Mouse (Mus musculus): Measurements from ENCODE around the gene Aqr. TPM values are rescaled to one million over a fixed set of nuclear protein-coding genes. Genes with fewer than 3 reads are reported as not detected.

Aqr gene
- polyA plus RNA-seq, 1 experiment from 2014 or later = 32.0 TPM

DNA sequence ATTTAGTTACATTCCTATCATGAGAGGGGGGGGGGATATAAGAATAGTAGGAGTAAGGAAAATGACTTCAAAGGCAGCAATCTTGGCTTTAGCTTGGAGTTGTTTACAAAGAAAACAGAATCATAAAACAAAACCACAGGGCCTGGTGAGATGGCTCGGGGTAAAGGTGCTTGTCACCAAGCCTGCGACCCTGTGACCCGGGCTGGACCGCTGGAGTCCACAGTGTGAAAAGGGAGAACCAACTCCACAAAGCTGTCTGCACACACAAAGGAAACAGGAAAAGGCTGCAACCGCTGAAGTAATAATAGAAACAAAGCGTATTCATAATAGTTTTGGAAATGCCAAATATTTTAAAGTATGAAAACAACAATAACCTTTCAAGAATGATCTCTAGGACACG lies 67.4 kb downstream of the Aqr start:
- Histone ChIP-seq H3K27me3 (ENCODE audit: control insufficient read depth, insufficient read depth, low read depth, low read length) (no peaks in the 10 kb centered on the region), H3K36me3 (ENCODE audit: control insufficient read depth, insufficient read depth, low read length) (peaks cover 36% of the 10 kb centered on the region), H3K4me1 (ENCODE audit: control insufficient read depth, insufficient read depth, low read length) (no peaks in the 10 kb centered on the region), H3K27ac (ENCODE audit: low read length) (no peak overlapping the region), H3K4me3 (ENCODE audit: low read depth, low read length) (no peak overlapping the region), H3K4me2 (ENCODE audit: low read length) (no peak overlapping the region), H3K9ac (ENCODE audit: low read depth, low read length) (no peak overlapping the region), H3K9me3 (replicated peaks; ENCODE audit: control insufficient read depth, low read length, poor library complexity, severe bottlenecking) (no peaks in the 10 kb centered on the region)
- WGBS = 77% methylated on average over 7 of the region's 7 CpGs
- ATAC-seq = no peak

DNA sequence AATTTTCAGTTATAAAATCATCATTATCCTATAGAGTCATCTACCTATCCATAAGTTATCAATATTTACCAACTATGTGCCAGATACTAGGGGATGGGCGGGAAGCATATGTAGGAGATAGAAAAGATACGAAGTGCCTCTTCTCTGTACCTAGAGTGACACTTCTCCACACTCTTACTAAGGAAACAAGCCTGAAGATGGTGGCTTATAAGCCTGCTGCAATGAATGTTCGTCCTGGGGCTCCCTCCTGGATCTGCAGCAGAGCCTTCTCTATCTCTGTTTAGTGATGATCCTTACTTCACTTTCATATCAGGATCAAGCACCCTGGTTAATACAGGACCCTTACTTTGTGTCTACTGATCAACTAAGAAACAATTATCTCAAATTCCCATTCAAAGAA lies 69.2 kb downstream of the Aqr start:
- no peak for ATAC-seq
- no peak overlapping the region for H3K4me2 ChIP-seq (ENCODE audit: low read length)
- peaks cover 41% of the 10 kb centered on the region for H3K36me3 ChIP-seq (ENCODE audit: control insufficient read depth, insufficient read depth, low read length)
- H3K9ac ChIP-seq (ENCODE audit: low read depth, low read length) = no peak overlapping the region
- no peak overlapping the region for H3K4me3 ChIP-seq (ENCODE audit: low read depth, low read length)
- H3K27ac ChIP-seq (ENCODE audit: low read length) = no peak overlapping the region
- H3K27me3 ChIP-seq (ENCODE audit: control insufficient read depth, insufficient read depth, low read depth, low read length) = no peaks in the 10 kb centered on the region
- no peaks in the 10 kb centered on the region for H3K4me1 ChIP-seq (ENCODE audit: control insufficient read depth, insufficient read depth, low read length)
- no peaks in the 10 kb centered on the region for H3K9me3 ChIP-seq (replicated peaks; ENCODE audit: control insufficient read depth, low read length, poor library complexity, severe bottlenecking)
- whole genome bisulfite sequencing = 92% methylated on average over 3 of the region's 3 CpGs

DNA sequence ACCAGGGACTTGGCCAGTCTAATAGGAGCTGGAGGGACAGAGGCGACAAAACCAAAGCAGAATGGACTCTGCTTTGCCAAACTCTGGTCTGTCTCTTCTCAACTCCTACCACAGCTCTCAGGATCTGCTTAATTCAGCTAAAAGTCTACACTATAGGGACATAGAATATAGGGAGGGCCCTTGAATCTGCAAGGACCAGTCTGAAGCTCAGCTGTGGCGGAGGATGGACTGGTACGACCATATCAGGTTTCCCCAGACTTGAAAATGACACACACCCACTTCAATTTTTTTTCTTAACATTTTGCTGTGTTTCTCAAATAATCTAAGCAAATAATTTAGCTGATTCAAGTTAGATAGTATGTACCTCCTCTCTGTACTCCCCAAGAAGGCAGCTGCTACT lies 69.6 kb downstream of the Aqr start:
- Histone ChIP-seq H3K27me3 (ENCODE audit: control insufficient read depth, insufficient read depth, low read depth, low read length) (no peaks in the 10 kb centered on the region), H3K9me3 (replicated peaks; ENCODE audit: control insufficient read depth, low read length, poor library complexity, severe bottlenecking) (no peaks in the 10 kb centered on the region), H3K4me1 (ENCODE audit: control insufficient read depth, insufficient read depth, low read length) (no peaks in the 10 kb centered on the region), H3K4me2 (ENCODE audit: low read length) (no peak overlapping the region), H3K4me3 (ENCODE audit: low read depth, low read length) (no peak overlapping the region), H3K9ac (ENCODE audit: low read depth, low read length) (no peak overlapping the region), H3K27ac (ENCODE audit: low read length) (no peak overlapping the region), H3K36me3 (ENCODE audit: control insufficient read depth, insufficient read depth, low read length) (peaks cover 45% of the 10 kb centered on the region)
- 94% methylated on average over 3 of the region's 3 CpGs for WGBS
- no peak for ATAC-seq

DNA sequence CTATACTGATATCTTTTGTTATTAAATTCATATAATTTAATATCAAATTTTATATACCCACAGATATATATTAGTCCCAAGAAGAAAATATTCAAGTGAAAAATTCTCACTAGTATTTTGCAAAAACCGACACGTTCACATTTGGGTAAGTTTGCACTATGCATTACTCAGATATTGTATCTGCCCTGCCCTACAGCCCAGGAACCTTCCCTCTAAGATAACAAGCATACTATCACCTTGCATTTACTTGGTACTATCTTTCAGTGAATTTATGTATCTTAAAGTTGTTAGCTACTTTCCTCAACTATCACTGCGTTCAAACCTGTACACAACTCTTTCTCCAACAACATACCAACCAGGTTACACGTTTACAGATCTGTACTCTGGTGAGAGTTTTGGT lies 71.3 kb downstream of the Aqr start:
- no peak for ATAC-seq
- Histone ChIP-seq H3K4me1 (ENCODE audit: control insufficient read depth, insufficient read depth, low read length) (no peaks in the 10 kb centered on the region), H3K27ac (ENCODE audit: low read length) (no peak overlapping the region), H3K9me3 (replicated peaks; ENCODE audit: control insufficient read depth, low read length, poor library complexity, severe bottlenecking) (no peaks in the 10 kb centered on the region), H3K4me2 (ENCODE audit: low read length) (no peak overlapping the region), H3K9ac (ENCODE audit: low read depth, low read length) (no peak overlapping the region), H3K4me3 (ENCODE audit: low read depth, low read length) (no peak overlapping the region), H3K27me3 (ENCODE audit: control insufficient read depth, insufficient read depth, low read depth, low read length) (no peaks in the 10 kb centered on the region), H3K36me3 (ENCODE audit: control insufficient read depth, insufficient read depth, low read length) (peaks cover 38% of the 10 kb centered on the region)
- 95% methylated on average over 4 of the region's 4 CpGs for WGBS

DNA sequence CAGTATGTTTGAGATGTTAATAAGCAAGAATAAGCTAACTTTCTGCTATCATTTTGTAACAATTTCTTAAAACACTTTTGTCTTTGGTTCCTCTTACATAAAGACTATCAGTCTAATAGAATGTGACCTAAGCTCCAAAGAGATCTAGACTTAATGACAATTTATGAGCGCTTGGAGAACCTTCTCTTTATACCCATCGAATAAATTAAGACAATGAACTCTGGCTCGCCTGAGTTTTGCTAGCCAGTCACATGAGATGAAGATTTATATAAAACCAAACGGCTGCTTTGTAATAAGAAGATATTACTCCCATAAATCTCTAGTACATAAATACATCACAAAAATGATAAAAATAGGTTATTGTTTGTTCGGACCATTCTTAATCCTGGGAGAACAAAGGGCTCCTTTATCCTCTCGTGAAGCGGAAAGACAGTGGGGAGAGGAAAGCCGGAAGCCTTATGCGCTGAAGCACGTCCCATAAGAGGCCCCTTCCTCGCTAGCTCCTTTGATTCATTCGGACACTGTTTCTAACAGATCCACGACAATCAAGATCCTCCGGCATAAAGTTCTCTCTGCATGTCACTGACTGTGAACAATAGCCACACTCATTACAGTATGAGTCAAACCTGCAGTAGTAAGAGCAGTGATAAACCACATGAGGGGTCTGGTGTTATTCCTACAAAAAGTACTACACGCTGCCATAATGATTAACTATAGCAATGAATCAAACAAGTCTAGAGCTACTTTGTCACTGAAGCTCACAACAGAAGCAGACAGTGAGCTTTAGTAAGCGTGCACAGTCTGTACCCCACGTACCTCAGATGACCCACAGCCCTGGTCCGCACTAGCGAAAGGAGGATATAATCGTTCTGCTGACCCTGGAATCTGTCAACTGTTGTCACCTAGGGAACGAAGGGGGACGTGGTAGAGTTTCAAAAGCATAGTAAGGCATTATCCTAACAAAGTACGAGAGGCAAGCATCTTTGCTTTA lies 79.2 kb downstream of the Aqr start:
- H3K4me3 ChIP-seq (ENCODE audit: low read depth, low read length) = no peak overlapping the region
- no peak overlapping the region for H3K4me2 ChIP-seq (ENCODE audit: low read length)
- WGBS = 38% methylated on average over 23 of the region's 23 CpGs
- H3K36me3 ChIP-seq (ENCODE audit: control insufficient read depth, insufficient read depth, low read length) = peaks cover 31% of the 10 kb centered on the region
- no peaks in the 10 kb centered on the region for H3K27me3 ChIP-seq (ENCODE audit: control insufficient read depth, insufficient read depth, low read depth, low read length)
- H3K9ac ChIP-seq (ENCODE audit: low read depth, low read length) = no peak overlapping the region
- no peak overlapping the region for H3K27ac ChIP-seq (ENCODE audit: low read length)
- H3K9me3 ChIP-seq (replicated peaks; ENCODE audit: control insufficient read depth, low read length, poor library complexity, severe bottlenecking) = no peaks in the 10 kb centered on the region
- ATAC-seq = no peak
- no peaks in the 10 kb centered on the region for H3K4me1 ChIP-seq (ENCODE audit: control insufficient read depth, insufficient read depth, low read length)

DNA sequence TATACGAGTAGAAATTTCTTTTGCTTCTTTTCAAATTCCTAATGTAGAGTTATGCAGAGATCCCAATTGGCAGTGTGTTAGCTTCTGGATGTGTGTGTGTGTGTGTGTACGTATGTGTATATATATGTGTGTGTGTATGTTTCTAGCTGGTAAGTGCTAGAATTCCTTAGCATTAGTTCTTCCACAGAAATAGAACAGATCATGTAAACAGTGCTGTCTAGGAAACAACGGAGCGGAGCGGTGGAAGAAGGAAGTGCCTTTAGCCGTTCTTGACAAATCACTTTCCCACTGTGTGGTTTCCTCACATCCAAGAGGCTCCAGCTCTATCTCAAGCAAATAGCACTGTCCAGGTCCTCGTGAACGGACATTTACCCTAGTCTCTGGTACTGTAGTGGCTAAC lies 80.4 kb downstream of the Aqr start:
- WGBS = 90% methylated on average over 8 of the region's 8 CpGs
- H3K9ac ChIP-seq (ENCODE audit: low read depth, low read length) = no peak overlapping the region
- H3K9me3 ChIP-seq (replicated peaks; ENCODE audit: control insufficient read depth, low read length, poor library complexity, severe bottlenecking) = no peaks in the 10 kb centered on the region
- H3K4me3 ChIP-seq (ENCODE audit: low read depth, low read length) = no peak overlapping the region
- ATAC-seq = no peak
- no peak overlapping the region for H3K4me2 ChIP-seq (ENCODE audit: low read length)
- no peaks in the 10 kb centered on the region for H3K27me3 ChIP-seq (ENCODE audit: control insufficient read depth, insufficient read depth, low read depth, low read length)
- peaks cover 30% of the 10 kb centered on the region for H3K36me3 ChIP-seq (ENCODE audit: control insufficient read depth, insufficient read depth, low read length)
- no peak overlapping the region for H3K27ac ChIP-seq (ENCODE audit: low read length)
- no peaks in the 10 kb centered on the region for H3K4me1 ChIP-seq (ENCODE audit: control insufficient read depth, insufficient read depth, low read length)

DNA sequence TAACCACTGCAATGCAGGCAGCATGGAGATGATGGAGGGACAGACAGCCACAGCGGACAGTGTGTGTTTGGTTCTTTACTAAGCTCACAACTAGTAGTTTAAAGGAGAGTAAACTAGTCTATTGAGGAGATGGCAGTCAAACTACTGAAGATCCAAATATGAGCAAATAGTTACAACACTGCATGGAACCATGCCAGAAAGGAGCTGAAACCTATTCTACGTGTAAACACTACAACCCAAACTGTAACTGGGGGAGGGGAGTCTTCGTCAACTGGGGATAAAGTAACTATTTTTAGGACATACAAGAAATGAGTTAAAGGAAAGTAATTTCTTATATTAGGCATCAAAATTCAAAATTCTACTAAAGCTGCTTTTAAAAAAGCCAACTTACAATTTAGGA lies 84.4 kb downstream of the Aqr start:
- Histone ChIP-seq H3K9me3 (replicated peaks; ENCODE audit: control insufficient read depth, low read length, poor library complexity, severe bottlenecking) (no peaks in the 10 kb centered on the region), H3K4me1 (ENCODE audit: control insufficient read depth, insufficient read depth, low read length) (no peaks in the 10 kb centered on the region), H3K4me3 (ENCODE audit: low read depth, low read length) (no peak overlapping the region), H3K27me3 (ENCODE audit: control insufficient read depth, insufficient read depth, low read depth, low read length) (no peaks in the 10 kb centered on the region), H3K4me2 (ENCODE audit: low read length) (no peak overlapping the region), H3K9ac (ENCODE audit: low read depth, low read length) (no peak overlapping the region), H3K36me3 (ENCODE audit: control insufficient read depth, insufficient read depth, low read length) (peaks cover 26% of the 10 kb centered on the region), H3K27ac (ENCODE audit: low read length) (no peak overlapping the region)
- WGBS = 92% methylated on average over 3 of the region's 3 CpGs
- ATAC-seq = no peak

DNA sequence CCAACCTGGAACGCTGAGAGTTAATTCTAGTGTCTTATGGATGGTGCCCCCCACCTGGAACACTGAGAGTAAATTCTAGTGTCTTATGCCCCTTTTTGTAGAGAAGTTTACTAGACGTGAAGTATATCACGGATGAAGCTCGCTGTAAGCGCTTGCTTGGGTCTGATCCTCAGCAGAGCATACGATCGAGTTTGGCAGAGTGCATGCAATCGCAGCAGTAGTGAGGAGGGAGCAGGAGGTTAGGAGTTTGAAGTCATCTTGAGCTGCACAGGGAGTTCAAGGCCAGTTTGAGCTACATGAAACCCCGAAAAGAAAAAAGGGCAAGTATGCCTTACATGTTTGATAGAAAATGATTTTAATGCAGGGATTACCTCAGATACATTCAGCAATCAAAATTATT lies 86.0 kb downstream of the Aqr start:
- WGBS = 95% methylated on average over 9 of the region's 9 CpGs
- Histone ChIP-seq H3K9me3 (replicated peaks; ENCODE audit: control insufficient read depth, low read length, poor library complexity, severe bottlenecking) (no peaks in the 10 kb centered on the region), H3K27me3 (ENCODE audit: control insufficient read depth, insufficient read depth, low read depth, low read length) (no peaks in the 10 kb centered on the region), H3K4me1 (ENCODE audit: control insufficient read depth, insufficient read depth, low read length) (no peaks in the 10 kb centered on the region), H3K4me2 (ENCODE audit: low read length) (no peak overlapping the region), H3K9ac (ENCODE audit: low read depth, low read length) (no peak overlapping the region), H3K36me3 (ENCODE audit: control insufficient read depth, insufficient read depth, low read length) (peaks cover 26% of the 10 kb centered on the region), H3K27ac (ENCODE audit: low read length) (no peak overlapping the region), H3K4me3 (ENCODE audit: low read depth, low read length) (no peak overlapping the region)
- no peak for ATAC-seq

DNA sequence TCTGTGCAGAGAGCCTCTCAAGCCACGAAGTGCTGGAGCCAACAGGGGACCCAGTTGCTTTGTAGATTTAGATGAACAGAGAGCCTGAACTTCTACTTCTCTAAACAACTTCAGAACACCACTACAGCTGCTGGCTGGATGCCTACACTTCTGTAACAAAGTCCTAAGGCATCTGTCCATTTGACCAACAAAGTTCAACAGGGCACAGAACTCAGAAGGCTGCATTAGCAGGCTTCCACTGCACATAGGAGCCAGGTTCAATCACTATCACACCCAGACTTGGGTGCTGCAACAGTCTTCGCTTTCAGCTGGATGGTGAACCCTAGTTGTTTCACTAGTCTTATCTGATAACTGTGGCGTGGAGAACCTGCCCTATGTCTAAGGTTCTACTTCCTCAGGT lies 87.0 kb downstream of the Aqr start:
- ATAC-seq = no peak
- H3K27ac ChIP-seq (ENCODE audit: low read length) = no peak overlapping the region
- H3K4me3 ChIP-seq (ENCODE audit: low read depth, low read length) = no peak overlapping the region
- H3K9ac ChIP-seq (ENCODE audit: low read depth, low read length) = no peak overlapping the region
- no peaks in the 10 kb centered on the region for H3K27me3 ChIP-seq (ENCODE audit: control insufficient read depth, insufficient read depth, low read depth, low read length)
- H3K4me1 ChIP-seq (ENCODE audit: control insufficient read depth, insufficient read depth, low read length) = no peaks in the 10 kb centered on the region
- 88% methylated on average over 3 of the region's 3 CpGs for WGBS
- H3K4me2 ChIP-seq (ENCODE audit: low read length) = no peak overlapping the region
- H3K9me3 ChIP-seq (replicated peaks; ENCODE audit: control insufficient read depth, low read length, poor library complexity, severe bottlenecking) = no peaks in the 10 kb centered on the region
- peaks cover 19% of the 10 kb centered on the region for H3K36me3 ChIP-seq (ENCODE audit: control insufficient read depth, insufficient read depth, low read length)

Measured in midbrain, embryonic 16.5 days (tissue).